In the genomic region with DNA sequence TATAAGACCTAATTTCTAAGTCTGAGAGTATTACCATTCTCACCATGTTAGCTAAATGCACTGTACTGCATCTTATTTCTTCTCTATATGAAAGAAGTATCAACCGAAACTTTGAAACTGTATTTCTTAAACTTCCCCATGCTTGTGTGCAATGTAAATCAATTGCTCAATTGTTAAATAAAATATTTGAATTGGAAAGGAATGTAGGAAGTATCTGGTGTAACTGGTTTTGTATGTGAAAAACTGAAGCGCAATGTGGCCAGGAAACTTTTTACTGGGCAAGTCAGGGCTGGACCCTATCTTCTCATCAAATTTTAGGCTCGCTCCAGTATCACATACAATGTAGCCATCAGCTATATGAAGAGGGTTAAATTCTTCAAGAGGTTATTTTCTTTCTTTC, we compare ENCODE assay signal across 16 mouse cellular contexts.
"Had no signal": no experiment of that assay in that cellular context is flagged by ENCODE, and none has a peak within 500 bp of the region (broad histone marks: within the 10 kb centered on the region; RNA-seq: fewer than 3 reads in every experiment).

No protein-coding gene starts in this region.

- H3K27me3 ChIP-seq: liver, embryonic 15.5 days; neural tube, embryonic 12.5 days had no signal

- H3K4me3 ChIP-seq: limb, embryonic 10.5 days; liver, embryonic 15.5 days; midbrain, embryonic 10.5 days; neural tube, embryonic 12.5 days had no signal

- ATAC-seq: hindbrain, embryonic 16.5 days; inflammation-experienced regulatory T-cells, adult 6 months; intestine, postnatal 0 days had no signal

- H3K27ac ChIP-seq: limb, embryonic 10.5 days; liver, embryonic 15.5 days; midbrain, embryonic 10.5 days; neural tube, embryonic 12.5 days had no signal

- H3K9me3 ChIP-seq: liver, embryonic 15.5 days; midbrain, embryonic 10.5 days; neural tube, embryonic 12.5 days had no signal

- H3K9ac ChIP-seq: liver, embryonic 15.5 days; neural tube, embryonic 12.5 days had no signal

- H3K36me3 ChIP-seq: limb, embryonic 10.5 days; liver, embryonic 15.5 days; midbrain, embryonic 10.5 days; neural tube, embryonic 12.5 days had no signal

- DNase-seq: kidney, adult 8-10 months; kidney, postnatal 36 days; midbrain, embryonic 14.5 days; retina, postnatal 1 day; right cerebral cortex, postnatal 4 days; spleen, adult 18-20 months; thymus, adult 18-20 months; thymus, postnatal 25 days had no signal

- H3K4me1 ChIP-seq: limb, embryonic 10.5 days; liver, embryonic 15.5 days; midbrain, embryonic 10.5 days had no signal

- H3K4me2 ChIP-seq: liver, embryonic 11.5 days; liver, embryonic 15.5 days; neural tube, embryonic 12.5 days had no signal
